Mouse (Mus musculus): ENCODE measurements around the gene Hoxd4.

Hoxd4 gene

DNA sequence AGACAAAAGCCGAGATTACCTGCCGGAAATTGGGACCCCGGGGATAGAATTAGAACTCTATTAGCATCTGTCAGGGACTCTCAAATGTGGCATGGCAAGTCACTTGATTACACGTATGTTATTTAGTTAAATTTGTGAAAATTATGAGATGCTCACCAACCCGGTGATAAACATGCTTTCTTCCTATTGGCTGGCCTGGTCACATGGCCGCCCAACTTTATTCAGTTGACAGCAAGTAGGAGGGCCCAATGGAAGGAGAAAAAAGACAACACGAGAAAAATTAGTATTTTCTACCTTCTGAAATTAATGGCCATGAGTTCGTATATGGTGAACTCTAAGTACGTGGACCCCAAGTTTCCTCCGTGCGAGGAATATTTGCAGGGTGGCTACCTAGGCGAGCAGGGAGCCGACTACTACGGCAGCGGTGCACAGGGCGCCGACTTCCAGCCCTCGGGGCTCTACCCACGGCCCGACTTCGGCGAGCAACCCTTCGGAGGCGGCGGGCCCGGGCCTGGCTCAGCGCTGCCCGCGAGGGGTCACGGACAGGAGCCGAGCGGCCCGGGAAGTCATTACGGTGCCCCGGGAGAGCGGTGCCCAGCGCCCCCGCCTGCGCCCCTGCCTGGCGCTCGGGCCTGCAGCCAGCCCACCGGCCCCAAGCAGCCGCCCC lies 15.4 kb downstream of the Hoxd4 start:
- DNase-seq (ENCODE audit: low read depth in 1 of 2, low spot score in 2 of 2), result no peak

GRCm38 (mm10) chr2:74727640-74728302 lies 16.0 kb downstream of the Hoxd4 start:
- DNase-seq (ENCODE audit: low read depth in 1 of 2, low spot score in 2 of 2), result no peak

- no peak for DNase-seq (ENCODE audit: low read depth in 1 of 2, low spot score in 2 of 2)
These were observed 16.6 kb downstream of the Hoxd4 start for GRCm38 (mm10) chr2:74728303-74728680.

GRCm38 (mm10) chr2:74730331-74730730 lies 18.6 kb downstream of the Hoxd4 start:
- DNase-seq (ENCODE audit: low read depth in 1 of 2, low spot score in 2 of 2), result no peak

GRCm38 (mm10) chr2:74731055-74731454 lies 19.3 kb downstream of the Hoxd4 start:
- DNase-seq (ENCODE audit: low read depth in 1 of 2, low spot score in 2 of 2), result no peak

DNA sequence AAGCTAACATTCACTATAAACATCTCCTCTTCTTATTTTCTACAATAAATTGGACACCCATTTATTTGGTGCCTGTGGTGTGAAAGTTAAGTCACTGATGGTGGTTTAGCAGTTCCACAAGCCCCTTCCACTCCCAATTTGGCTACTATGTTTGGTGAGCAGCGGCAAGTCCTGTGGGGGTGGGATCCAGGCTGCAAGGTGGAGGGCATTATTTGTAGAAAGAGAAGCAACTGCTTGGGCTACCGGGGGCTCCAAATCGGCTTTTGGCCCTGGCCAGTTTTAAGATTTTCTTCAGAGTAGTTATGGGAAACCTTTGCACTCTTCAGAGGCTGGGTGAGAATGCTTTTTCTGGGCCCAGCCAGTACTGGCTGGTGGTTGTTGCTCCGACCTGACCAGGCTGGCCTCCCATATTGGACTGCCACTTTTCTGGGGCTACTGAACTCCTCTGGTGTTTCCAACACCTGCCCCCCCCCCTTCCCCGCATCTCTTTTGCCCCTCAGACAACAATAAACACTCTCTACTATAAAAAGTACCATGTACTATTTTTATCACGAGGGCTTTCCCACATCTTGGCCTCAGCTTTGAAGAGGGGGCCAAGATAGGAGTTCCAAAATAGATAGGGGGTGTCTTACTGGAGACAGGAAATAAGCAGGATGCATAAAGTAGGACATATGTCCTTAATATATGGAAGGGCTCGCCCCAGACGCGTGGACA lies 20.2 kb downstream of the Hoxd4 start:
- DNase-seq (ENCODE audit: low read depth in 1 of 2, low spot score in 2 of 2), result no peak

DNA sequence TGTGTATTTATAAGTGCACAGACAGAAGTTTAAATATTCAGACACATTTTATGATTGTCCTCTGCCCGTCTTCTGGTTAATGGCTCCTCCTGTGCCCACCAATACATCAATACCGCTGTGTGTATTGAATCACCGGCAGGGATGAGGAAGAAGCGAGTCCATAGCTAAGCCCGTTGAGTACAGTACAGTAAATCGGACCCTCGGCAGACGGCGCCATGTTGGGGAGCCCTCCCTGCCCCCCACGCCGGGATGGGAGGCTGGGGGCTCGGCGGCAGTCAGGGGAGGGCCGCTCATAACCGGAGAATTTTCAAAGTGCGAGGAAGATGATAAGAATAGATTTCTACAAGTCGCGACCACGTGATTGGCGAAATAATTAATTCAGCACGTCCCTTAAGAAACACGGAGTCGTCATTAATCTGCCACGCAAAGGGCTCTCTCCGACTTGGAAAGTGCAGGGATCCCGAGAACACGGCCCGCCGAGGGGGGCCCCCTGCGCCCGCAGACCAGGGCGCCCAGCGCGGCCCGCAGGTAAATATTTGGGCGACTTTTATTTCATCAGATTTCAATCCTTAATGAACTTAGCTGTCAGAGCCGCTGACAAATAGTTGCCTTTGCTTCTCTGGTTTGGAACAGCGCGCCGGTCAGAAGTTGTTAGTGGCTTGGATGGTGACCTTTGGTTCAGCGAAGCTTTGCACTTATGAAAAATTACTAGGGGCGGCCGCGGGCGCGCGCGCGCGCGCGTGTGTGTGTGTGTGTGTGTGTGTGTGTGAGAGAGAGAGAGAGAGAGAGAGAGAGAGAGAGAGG lies 21.0 kb downstream of the Hoxd4 start:
- DNase-seq (ENCODE audit: low read depth in 1 of 2, low spot score in 2 of 2), result no peak

- no peak for DNase-seq (ENCODE audit: low read depth in 1 of 2, low spot score in 2 of 2)
These were observed 21.6 kb downstream of the Hoxd4 start for GRCm38 (mm10) chr2:74733317-74733661.

- DNase-seq (ENCODE audit: low read depth in 1 of 2, low spot score in 2 of 2), result no peak
These were observed 22.0 kb downstream of the Hoxd4 start for GRCm38 (mm10) chr2:74733765-74734164.

DNA sequence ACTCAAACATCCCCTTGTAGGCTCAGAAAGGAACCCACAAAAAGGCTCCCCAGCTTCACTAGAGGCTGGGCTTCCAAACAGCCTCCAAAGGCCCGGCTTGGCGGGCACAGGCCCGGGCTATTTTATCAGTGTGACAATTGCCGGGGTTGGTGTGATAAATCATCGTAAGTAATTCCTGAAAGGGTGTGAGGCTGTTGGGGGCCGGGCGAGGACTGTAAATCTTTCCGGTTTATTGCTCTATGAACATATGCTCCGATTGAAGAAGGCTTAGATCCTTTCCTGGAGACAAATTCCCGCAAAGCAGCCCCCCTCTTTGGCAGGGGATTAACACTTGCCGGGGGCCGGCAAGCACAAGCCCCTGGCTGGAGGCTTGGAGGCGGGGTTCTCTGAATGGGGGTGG lies 22.7 kb downstream of the Hoxd4 start:
- DNase-seq (ENCODE audit: low read depth in 1 of 2, low spot score in 2 of 2), result no peak

DNA sequence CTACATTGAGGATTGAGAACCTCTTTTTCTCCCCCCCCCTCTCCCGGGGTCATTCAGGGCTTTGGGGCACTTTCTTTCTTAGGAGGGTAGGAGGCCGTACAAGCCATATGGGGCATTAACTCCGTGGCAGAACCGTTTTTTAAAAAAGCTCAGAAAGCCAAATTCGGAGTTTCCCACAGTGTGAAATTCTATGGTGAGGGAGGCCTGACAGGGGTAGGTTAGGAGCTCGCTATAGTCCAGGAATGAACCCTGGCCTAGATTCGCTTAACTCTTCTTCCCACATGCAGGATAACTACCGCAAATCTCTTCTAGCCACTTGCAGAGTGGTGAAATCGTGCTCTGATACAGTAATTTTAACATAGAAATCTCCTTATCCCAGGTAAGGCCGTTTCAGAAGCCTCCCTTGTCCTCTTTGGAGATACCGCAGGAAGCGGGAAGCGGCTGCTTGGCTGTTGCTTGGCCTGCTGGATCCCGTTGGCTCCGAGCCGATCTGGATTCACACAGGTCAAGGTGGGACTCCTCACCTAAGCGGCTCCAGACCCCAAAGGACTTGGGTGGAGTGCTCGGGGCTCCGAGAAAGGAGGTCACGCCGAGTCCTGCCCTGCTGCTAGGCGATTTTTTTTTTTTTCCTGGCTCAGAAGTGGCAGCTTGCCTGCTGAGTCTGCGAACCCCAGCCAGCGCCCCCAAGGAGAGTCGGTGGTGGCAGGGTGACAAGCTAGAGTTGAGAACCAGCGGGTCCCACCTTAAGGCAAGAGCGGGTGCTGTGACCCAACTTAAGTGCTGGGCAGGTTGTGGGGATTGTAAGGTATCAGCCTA lies 23.5 kb downstream of the Hoxd4 start:
- no peak for DNase-seq (ENCODE audit: low read depth in 1 of 2, low spot score in 2 of 2)

- no peak for DNase-seq (ENCODE audit: low read depth in 1 of 2, low spot score in 2 of 2)
These were observed 24.3 kb downstream of the Hoxd4 start for GRCm38 (mm10) chr2:74735851-74736687.

- DNase-seq (ENCODE audit: low read depth in 1 of 2, low spot score in 2 of 2), result no peak
These were observed 25.2 kb downstream of the Hoxd4 start for GRCm38 (mm10) chr2:74736688-74737577.

DNA sequence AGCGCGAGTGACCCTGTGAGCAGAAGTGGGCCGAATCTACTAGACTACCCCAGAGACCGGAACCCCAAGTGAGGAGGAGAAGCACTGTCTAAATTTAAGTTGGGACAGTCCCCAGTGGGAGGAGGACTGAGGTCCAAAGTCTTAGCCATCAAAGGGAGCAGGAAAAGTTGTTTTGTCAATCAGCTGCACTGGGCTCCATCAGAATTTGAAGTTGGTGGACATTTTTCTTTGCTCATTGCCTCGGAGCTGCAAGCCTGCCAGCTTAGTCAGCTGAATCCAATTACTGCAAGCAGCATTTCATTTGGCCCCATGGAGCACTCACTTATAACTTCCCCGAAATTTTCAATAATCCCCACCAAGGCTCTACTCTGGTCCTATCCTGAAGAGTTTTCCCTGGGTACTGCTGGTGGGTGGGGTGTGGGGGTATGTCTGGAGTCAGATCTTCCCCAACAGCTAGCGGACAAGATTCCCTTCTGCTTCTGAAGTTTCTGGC lies 25.9 kb downstream of the Hoxd4 start:
- no peak for DNase-seq (ENCODE audit: low read depth in 1 of 2, low spot score in 2 of 2)

DNA sequence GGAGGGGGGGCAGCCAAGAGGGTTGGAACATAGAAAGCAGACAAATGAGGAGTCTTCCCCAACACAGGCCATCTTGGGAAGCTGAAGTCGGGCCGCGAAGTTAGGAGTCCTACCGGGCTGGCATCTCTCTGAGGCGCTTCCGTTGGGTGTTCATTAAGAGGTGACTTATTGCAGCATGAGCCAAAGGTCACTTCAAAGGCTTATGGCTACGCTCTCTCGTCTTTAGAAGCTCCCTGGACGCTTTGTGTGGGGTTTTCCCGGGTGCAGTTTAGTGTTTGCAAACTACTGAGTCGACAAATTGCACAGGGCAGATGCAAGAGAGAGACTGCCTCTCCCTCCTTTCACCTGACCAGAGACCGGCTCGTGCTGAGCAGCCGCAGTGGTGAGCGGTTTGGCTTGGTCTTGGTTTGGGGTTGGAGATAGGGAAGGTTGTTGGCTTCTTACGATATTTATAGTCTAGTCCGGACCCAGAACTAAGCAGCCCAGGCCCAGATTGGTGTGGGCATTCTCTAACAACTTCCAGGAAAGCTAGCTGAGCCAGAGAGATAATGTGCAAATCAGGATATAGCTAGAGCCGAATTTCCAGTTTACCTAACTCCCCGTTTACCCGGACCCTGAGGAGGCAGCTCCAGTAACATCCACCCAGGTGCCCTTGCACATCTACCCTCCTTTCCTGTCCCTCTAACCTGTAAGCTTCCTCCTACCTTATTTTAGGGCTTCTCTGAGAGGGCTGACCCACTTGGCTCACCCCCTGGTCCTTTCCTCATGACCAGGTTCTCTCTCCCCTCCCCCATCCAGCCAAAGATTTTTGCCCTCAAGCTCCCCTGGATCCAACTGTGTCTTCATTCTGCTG lies 27.1 kb downstream of the Hoxd4 start:
- DNase-seq (ENCODE audit: low read depth in 1 of 2, low spot score in 2 of 2), result no peak

GRCm38 (mm10) chr2:74739476-74739800 lies 27.7 kb downstream of the Hoxd4 start:
- no peak for DNase-seq (ENCODE audit: low read depth in 1 of 2, low spot score in 2 of 2)

GRCm38 (mm10) chr2:74739869-74740268 lies 28.1 kb downstream of the Hoxd4 start:
- DNase-seq (ENCODE audit: low read depth in 1 of 2, low spot score in 2 of 2), result no peak
